Mouse (Mus musculus) heart, postnatal 0 days (tissue): Measurements from ENCODE around the gene Tram2. TPM values are rescaled to one million over a fixed set of nuclear protein-coding genes. Genes with fewer than 3 reads are reported as not detected.

Experiments used
- ATAC-seq: fragments of 200-750 bp; cut with Nextera tagmentation; 2 replicates; pipeline ENCODE4 v1.8.0; 2017; ENCODE audit warnings: low read depth, moderate number of reproducible peaks, moderate library complexity; ENCODE audit not compliant: insufficient read depth
- DNase-seq: peaks from one replicate; pipeline ENCODE4 v3.0.0-alpha.2; 2016; ENCODE audit warnings: low spot score
- H3K27ac ChIP-seq: fragments of 300-500 bp; sonication (generic); 2 replicates; pipeline ENCODE4 v1.5.1; 2014; ENCODE audit warnings: low read depth, mild to moderate bottlenecking
- H3K27me3 ChIP-seq: fragments of 300-500 bp; sonication (generic); 2 replicates; pipeline ENCODE4 v1.6.1; 2014; ENCODE audit warnings: low read length, mixed read lengths; ENCODE audit not compliant: control insufficient read depth, insufficient read depth
- H3K36me3 ChIP-seq: fragments of 300-500 bp; sonication (generic); replicated peaks from 2 replicates; pipeline ENCODE4 v1.6.1; 2014; ENCODE audit warnings: low read length, mixed read lengths; ENCODE audit not compliant: control insufficient read depth, insufficient read depth
- H3K4me1 ChIP-seq: fragments of 300-500 bp; sonication (generic); 2 replicates; pipeline ENCODE4 v1.6.1; 2014; ENCODE audit warnings: antibody characterized with exemption; ENCODE audit not compliant: control insufficient read depth, insufficient read depth
- H3K4me2 ChIP-seq: fragments of 300-500 bp; sonication (generic); 2 replicates; pipeline ENCODE4 v1.6.1; 2014; ENCODE audit warnings: low read depth, mild to moderate bottlenecking, low read length, moderate library complexity
- H3K4me3 ChIP-seq: fragments of 300-500 bp; sonication (generic); 2 replicates; pipeline ENCODE4 v1.5.1; 2014; ENCODE audit warnings: low read depth, low read length
- H3K9ac ChIP-seq: fragments of 300-500 bp; sonication (generic); replicated peaks from 2 replicates; pipeline ENCODE4 v1.6.1; 2014; ENCODE audit warnings: low read depth, low read length, mixed read lengths
- H3K9me3 ChIP-seq: fragments of 300-500 bp; sonication (generic); replicated peaks from 2 replicates; pipeline ENCODE4 v1.6.1; 2016; ENCODE audit warnings: low read length; ENCODE audit not compliant: control insufficient read depth
- CTCF ChIP-seq: IDR thresholded peaks from 2 replicates; pipeline ENCODE4 v1.5.1; 2016; ENCODE audit warnings: antibody characterized with exemption, control low read depth, low read depth
- EP300 ChIP-seq: IDR thresholded peaks from 2 replicates; pipeline ENCODE4 v1.6.1; 2016; ENCODE audit warnings: antibody characterized with exemption, low read depth
- WGBS: fragments of 180-500 bp; shearing (Covaris S2); extraction: QIAGEN DNeasy Blood & Tissue Kit; methylation state at CpG from one replicate; pipeline ENCODE4 v1.1.7; 2014; 5-methylcytosine and 5-hydroxymethylcytosine counted together
- polyA plus RNA-seq: library from polyadenylated mRNA; unstranded; fragments of >200 nt; fragmentation: Nextera tagmentation; extraction: Ambion mirVana; gene quantifications from 2 replicates; pipeline ENCODE4 v1.2.1, GENCODE M21; 2015
- total RNA-seq: library from RNA; depleted of rRNA; stranded (reverse); fragments of >200 nt; gene quantifications from 2 replicates; pipeline ENCODE4 v1.2.3, GENCODE M21; 2014; ENCODE audit warnings: low replicate concordance

Gene Tram2
- total and polyA plus RNA-seq, 2 experiments from 2014 or later, result 2.4 TPM

DNA sequence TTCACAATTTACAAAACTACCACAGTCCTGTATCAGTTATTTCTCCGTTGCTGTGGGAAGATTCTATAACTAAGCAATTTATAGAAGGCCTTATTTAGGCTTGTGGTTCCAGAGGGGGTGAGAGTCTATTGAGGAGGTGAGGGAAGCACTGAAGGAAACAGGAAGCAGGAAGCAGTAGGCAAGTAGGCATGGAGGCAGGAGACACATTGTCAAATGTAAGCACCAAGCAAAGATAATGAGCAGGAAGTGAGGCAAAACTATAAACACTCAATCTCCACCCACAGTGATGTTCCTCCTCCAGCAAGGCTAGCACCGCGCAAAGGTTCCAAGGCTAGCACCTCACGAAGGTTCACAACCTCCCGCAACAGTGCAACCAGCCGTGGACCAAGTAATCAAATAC lies 97.3 kb downstream of the Tram2 start:
- Histone ChIP-seq H3K27ac (no peak overlapping the region), H3K4me2 (no peak overlapping the region), H3K27me3 (no peaks in the 10 kb centered on the region), H3K9ac (no peak overlapping the region), H3K9me3 (no peaks in the 10 kb centered on the region), H3K4me3 (no peak overlapping the region), H3K36me3 (no peaks in the 10 kb centered on the region), H3K4me1 (no peaks in the 10 kb centered on the region)
- WGBS, result 88% methylated on average over 6 of the region's 6 CpGs
- DNase-seq, result no peak
- no peak for ATAC-seq
- TF ChIP-seq EP300 (no peak), CTCF (no peak)

- Histone ChIP-seq H3K36me3 (no peaks in the 10 kb centered on the region), H3K27me3 (no peaks in the 10 kb centered on the region), H3K4me3 (no peak overlapping the region), H3K9ac (no peak overlapping the region), H3K9me3 (no peaks in the 10 kb centered on the region), H3K27ac (no peak overlapping the region), H3K4me1 (no peaks in the 10 kb centered on the region), H3K4me2 (no peak overlapping the region)
- DNase-seq, result no peak
- 63% methylated on average over 1 of the region's 1 CpGs for WGBS
- TF ChIP-seq CTCF, result no peak
- no peak for ATAC-seq
Observed at GRCm38 (mm10) chr1:20980553-20980952, 98.5 kb downstream of the Tram2 start.

DNA sequence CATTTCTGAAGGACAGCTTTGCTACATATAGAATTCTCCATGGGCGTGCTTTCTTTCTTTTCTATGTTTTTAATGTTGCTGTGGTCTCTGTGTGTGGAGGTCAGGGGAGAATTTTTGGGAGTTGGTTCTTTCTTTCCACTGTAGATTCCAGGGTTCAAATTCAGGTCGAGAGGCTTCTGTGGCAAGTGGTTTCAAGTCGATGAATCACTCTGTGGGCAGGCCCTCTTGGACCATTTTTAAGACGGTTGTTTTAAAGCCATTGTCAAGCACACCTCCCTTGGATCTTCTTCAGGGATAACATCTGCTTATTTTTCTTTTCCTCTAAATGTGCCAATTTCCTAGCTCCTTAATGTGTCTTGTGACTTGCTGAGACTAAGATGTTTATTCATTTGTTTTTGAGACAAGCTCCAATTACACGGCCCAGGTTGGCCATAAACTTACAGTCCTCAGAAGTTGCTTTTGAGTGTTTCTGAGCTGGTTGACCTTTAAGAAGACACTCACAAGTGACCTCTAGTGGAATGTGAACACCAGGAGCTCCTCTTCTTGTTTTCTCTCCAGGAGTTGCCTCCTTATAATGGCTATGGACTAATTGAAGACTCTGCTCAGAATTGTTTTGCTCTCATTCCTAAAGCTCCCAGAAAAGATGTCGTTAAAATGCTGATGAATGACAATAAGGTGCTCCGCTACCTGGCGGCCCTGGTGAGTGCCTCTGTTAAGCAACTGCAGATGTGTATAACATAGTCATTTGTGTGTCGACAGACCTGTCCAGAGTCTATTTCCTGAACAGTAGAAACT lies 104.5 kb downstream of the Tram2 start:
- no peak for DNase-seq
- no peaks in the 10 kb centered on the region for H3K36me3 ChIP-seq

GRCm38 (mm10) chr1:20973389-20973788 lies 105.6 kb downstream of the Tram2 start:
- H3K27me3 ChIP-seq, result no peaks in the 10 kb centered on the region
- H3K9ac ChIP-seq, result no peak overlapping the region
- no peak overlapping the region for H3K4me3 ChIP-seq
- H3K4me1 ChIP-seq, result no peaks in the 10 kb centered on the region
- TF ChIP-seq CTCF (no peak), EP300 (no peak)
- H3K36me3 ChIP-seq, result no peaks in the 10 kb centered on the region
- no peaks in the 10 kb centered on the region for H3K9me3 ChIP-seq
- DNase-seq (no peak), ATAC-seq (no peak)
- no peak overlapping the region for H3K4me2 ChIP-seq
- 81% methylated on average over 6 of the region's 6 CpGs for WGBS
- no peak overlapping the region for H3K27ac ChIP-seq

More for the DNA sequence above, 104.5 kb downstream of the Tram2 start:
- no peak overlapping the region for H3K9ac ChIP-seq
- H3K4me2 ChIP-seq, result no peak overlapping the region
- no peaks in the 10 kb centered on the region for H3K27me3 ChIP-seq
- ATAC-seq, result no peak
- 70% methylated on average over 9 of the region's 9 CpGs for WGBS
- H3K4me1 ChIP-seq, result no peaks in the 10 kb centered on the region
- no peak overlapping the region for H3K4me3 ChIP-seq
- TF ChIP-seq EP300 (no peak), CTCF (no peak)
- H3K27ac ChIP-seq, result no peak overlapping the region
- H3K9me3 ChIP-seq, result no peaks in the 10 kb centered on the region

GRCm38 (mm10) chr1:20969642-20970041 lies 109.4 kb downstream of the Tram2 start:
- Histone ChIP-seq H3K9ac (no peak overlapping the region), H3K27me3 (no peaks in the 10 kb centered on the region), H3K27ac (no peak overlapping the region), H3K4me2 (no peak overlapping the region), H3K4me3 (no peak overlapping the region), H3K4me1 (no peaks in the 10 kb centered on the region), H3K9me3 (no peaks in the 10 kb centered on the region), H3K36me3 (no peaks in the 10 kb centered on the region)
- ATAC-seq, result no peak
- no peak for DNase-seq
- 64% methylated on average over 2 of the region's 2 CpGs for WGBS
- no peak for TF ChIP-seq EP300
- no peak for TF ChIP-seq CTCF

DNA sequence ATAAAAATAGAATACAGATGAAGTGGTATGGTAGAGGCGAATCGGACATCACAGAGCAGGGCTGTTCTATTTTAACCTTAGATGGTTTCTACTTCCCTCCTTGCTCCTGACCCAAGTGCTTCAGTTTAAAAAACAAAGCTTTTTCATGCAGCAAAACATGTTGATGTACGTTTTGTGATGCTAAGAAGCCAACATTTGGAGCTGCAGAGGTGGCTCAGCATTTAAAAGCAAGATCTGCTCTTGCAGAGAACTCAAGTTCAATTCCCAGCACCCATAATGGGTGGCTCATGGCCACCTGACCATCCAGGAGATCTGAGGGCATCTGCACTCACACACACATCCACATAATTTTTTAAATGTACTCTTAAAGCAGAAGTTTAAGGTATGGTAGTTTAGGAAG lies 124.2 kb downstream of the Tram2 start:
- H3K27ac ChIP-seq, result no peak overlapping the region
- no peak overlapping the region for H3K4me2 ChIP-seq
- no peak for ATAC-seq
- no peak for DNase-seq
- H3K27me3 ChIP-seq, result no peaks in the 10 kb centered on the region
- H3K36me3 ChIP-seq, result no peaks in the 10 kb centered on the region
- 0 out of 2 replicates have a peak, but pooled peaks cover 4% of the 10 kb centered on the region for H3K4me1 ChIP-seq
- WGBS, result 55% methylated on average over 3 of the region's 3 CpGs
- no peak overlapping the region for H3K9ac ChIP-seq
- no peaks in the 10 kb centered on the region for H3K9me3 ChIP-seq
- H3K4me3 ChIP-seq, result no peak overlapping the region
- no peak for TF ChIP-seq CTCF
- no peak for TF ChIP-seq EP300
